Mouse (Mus musculus) adrenal gland, postnatal 36 days (tissue): ENCODE measurements around the gene Abcg2. TPM values are rescaled to one million over a fixed set of nuclear protein-coding genes. Genes with fewer than 3 reads are reported as not detected.

Experiments used
- total RNA-seq, 2 experiments: library from RNA; stranded (reverse); gene quantifications; 2 replicates each; pipeline ENCODE4 v1.2.3; 2021

Gene Abcg2
- total RNA-seq, 2 experiments from 2014 or later: 26.9 to 36.5 TPM

Other genes starting within 250 kb of the Abcg2 start
- gene Vmn1r30, start 141.1 kb upstream of the Abcg2 start, total RNA-seq: not detected
- gene Vmn1r31, start 109.2 kb upstream of the Abcg2 start, total RNA-seq: not detected
- gene Herc3, start 246.9 kb downstream of the Abcg2 start, total RNA-seq: 10 to 100 TPM; 13.3 to 23.7 TPM